Mouse (Mus musculus) gastrocnemius, adult 18-20 months (tissue): ENCODE data around the gene Lrrc20. TPM values are rescaled to one million over a fixed set of nuclear protein-coding genes. Genes with fewer than 3 reads are reported as not detected.
"Not testable (repeated sequence)": the region's sequence is repeated elsewhere in the genome, so short reads cannot be mapped to it uniquely, and the experiment has no call there.

Experiments
- DNase-seq: peaks from one replicate; pipeline ENCODE4 v3.0.0; 2021; ENCODE audit warnings: low spot score
- long read RNA-seq, 2 experiments: library from polyadenylated mRNA; stranded (forward); transcript quantifications; one replicate each; pipeline ENCODE4 v2.0.0; 2021
- total RNA-seq, 2 experiments: library from RNA; stranded (reverse); gene quantifications; 2 replicates each; pipeline ENCODE4 v1.2.3; 2021

The Lrrc20 gene
- 100 to 1,000 TPM; 161 to 167 TPM for total RNA-seq
- long read RNA-seq, experiment 1, transcript Lrrc20-201 (5 exons, 3,216 nt), result major isoform, 46 of 105 reads
- long read RNA-seq, experiment 1, partial matches to known transcripts, result 1 of 105 reads
- long read RNA-seq, experiment 1, other reads (novel, unspliced or antisense), result 58 of 105 reads
- long read RNA-seq, experiment 2, transcript Lrrc20-201 (5 exons, 3,216 nt), result major isoform, 34 of 84 reads
- long read RNA-seq, experiment 2, partial matches to known transcripts, result 48 of 84 reads
- long read RNA-seq, experiment 2, other reads (novel, unspliced or antisense), result 2 of 84 reads

- DNase-seq, result peak; percentile 95
These were observed at the start of gene Lrrc20 for GRCm38 (mm10) chr10:61475594-61476439. TSS of gene Lrrc20 (plus strand) at chr10:61475801.

DNA sequence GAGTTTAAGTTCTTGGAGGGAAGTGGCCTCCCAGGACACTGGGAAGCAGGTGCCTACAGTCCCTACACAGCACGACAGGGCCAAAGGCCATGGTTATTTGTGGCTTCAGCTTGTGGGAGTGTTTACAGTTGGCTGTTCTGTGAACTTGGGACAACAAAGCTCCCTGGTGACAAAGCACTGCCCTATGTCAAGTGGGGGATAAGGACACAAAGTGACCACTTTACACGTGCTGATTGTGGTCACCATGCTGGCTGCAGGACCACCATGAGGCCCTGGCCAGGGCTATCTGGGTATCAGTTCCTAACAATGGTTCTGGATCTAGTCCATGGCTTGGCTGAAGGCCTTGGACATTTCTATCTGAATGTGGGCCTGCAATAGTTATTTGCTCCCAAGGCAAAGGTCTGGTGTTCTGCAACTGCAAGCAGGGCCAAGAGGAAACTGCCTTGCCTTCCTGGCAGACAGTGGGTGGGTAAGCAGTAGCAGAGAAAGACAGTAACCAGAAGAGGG is 49.3 kb upstream of the Lrrc20 start:
- peak; percentile 52 for DNase-seq

- no peak for DNase-seq
These were observed 47.6 kb upstream of the Lrrc20 start for GRCm38 (mm10) chr10:61427951-61428350.

- peak; percentile 45 for DNase-seq
These were observed 47.2 kb upstream of the Lrrc20 start for GRCm38 (mm10) chr10:61428416-61428815.

GRCm38 (mm10) chr10:61429043-61429442 is 46.6 kb upstream of the Lrrc20 start:
- peak; percentile 59 for DNase-seq

DNA sequence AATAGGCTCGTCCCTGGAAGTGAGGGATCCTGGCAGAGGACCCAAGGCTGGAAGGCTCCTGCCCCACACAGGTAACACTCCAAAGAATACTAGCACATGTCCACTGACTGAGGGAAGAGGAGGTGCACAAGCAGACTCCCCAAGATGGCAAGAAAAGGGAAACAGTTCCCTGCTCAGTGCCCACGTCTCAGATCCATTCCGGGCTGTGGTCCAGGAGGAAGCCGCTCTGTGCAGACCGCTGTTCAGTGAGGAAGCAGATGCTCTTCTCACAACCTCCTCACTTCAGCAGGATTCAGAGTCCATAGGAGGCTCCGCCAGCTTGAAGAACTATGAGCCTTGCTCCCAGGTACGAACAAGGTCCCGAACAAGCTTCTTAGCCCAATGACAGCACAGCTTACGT is 44.2 kb upstream of the Lrrc20 start:
- DNase-seq, result no peak

DNA sequence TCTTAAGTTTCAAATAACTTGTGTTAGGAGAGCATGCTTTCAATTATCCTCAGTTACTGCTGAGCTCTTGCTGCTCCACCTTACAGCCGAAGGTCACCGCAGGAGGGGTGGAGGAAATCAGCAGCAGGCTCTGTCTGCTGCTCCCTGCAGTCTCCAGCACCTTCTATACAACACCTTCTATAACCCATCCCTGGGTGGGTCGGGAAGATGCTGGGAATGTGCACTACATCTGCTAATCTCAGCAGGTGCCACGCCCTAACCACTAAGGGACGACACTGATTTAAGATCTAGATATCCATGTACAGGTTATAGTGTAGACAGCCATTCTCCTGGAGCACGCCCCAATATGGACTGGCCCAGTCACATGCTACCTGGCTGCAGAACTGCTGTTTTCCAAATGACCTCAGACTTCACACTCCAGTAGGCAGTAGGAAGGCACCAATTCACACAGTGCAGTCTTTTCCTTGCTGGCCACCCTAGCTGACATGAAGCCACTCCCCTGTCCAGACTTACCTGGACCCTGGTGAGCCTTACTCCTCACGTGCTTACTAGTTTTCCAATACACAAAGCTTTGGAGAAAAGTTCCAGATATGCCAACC is 35.3 kb upstream of the Lrrc20 start:
- no peak for DNase-seq

- no peak for DNase-seq
These were observed 32.1 kb upstream of the Lrrc20 start for GRCm38 (mm10) chr10:61443456-61443855.

DNA sequence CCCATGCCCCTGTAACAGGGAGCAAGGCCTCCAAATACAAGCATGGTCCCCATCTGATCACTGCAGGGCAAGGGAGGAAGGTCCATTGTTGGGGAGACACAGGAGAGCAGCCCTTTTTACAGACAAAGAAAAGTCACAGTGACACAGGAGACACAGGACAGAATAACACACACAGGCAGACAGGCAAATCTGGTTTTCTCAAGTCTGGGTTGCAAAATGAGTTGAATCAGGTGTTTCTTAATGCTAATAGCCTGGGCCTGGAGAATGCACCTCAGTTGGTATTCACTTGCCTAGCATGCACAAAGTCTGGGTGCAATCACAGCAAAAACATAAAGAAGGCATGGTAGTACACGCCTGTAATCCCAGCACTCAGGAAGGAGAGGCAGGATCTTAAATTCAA is 31.7 kb upstream of the Lrrc20 start:
- no peak for DNase-seq

DNA sequence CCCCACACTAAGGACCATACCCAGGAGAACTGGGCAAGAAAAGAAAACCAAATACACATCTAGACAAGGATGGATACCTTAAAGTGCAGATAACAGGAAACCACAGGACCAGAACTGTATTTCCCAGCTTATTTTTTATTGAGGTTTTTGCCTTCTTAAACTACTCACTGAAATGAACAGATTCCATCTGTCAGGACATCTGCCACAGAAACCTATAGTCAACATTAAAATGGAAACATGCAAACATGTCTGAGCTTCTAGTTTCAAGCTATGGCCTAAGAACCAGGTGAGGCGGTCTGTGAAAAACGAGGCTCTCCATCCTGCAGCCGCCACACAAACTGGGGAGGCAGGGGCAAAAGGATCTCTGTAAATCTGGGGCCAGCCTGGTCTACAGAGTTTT is 30.6 kb upstream of the Lrrc20 start:
- no peak for DNase-seq

GRCm38 (mm10) chr10:61447581-61448353 is 27.8 kb upstream of the Lrrc20 start:
- no peak for DNase-seq

DNA sequence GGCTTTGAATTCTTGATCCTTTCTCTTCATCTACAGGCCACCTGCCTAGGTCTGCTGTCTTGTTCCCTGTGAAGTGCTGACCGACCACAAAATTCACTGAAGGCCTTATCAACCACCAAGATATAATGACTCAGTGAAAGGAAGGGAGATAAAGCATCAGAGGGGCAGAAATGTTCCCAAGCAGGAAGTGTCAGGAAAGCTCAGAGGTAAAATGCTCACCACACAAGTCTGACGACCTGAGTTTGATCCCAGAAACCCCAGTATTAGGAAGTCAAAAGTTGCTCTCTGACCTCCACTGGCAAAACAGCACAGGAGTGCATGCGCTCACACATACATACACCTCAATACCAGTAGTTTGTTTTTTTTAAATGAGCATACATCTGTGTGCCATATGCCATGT is 26.8 kb upstream of the Lrrc20 start:
- no peak for DNase-seq

GRCm38 (mm10) chr10:61451463-61451930 is 24.1 kb upstream of the Lrrc20 start:
- DNase-seq, result peak; percentile 51

DNA sequence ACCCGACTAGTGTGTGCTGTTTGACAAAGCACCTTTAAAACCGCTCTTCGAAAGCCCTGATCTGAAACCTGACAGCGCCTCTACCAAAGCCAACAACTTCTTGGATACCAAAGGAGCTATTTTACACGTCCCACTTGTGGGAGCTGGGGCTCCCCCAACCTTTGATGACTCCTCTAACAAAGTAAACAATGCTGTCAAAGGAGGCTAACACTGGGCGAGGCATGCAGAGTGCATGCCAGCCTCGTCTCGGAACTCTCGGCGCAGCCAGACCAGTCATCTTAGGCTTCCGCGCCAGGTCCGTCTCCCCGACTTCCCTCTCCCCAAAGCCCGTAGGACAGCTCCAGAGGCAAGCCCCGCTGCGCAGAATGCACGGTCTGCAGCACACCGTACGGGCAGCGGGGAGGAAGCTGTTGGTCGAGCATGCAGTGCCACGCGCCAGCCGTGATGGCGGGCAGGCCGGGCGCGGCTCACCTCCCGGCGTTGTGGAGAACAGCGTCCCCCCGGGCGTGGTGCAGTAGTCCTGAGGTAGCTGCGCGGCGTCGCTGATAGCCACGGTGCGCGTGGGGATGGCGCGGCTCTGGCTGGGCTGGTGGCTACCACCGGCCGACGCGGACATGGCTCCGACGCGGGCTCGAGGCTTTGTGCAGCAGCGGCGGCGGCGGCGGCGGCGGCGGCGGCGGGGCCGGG is 23.5 kb upstream of the Lrrc20 start:
- DNase-seq, result peak; percentile 36

DNA sequence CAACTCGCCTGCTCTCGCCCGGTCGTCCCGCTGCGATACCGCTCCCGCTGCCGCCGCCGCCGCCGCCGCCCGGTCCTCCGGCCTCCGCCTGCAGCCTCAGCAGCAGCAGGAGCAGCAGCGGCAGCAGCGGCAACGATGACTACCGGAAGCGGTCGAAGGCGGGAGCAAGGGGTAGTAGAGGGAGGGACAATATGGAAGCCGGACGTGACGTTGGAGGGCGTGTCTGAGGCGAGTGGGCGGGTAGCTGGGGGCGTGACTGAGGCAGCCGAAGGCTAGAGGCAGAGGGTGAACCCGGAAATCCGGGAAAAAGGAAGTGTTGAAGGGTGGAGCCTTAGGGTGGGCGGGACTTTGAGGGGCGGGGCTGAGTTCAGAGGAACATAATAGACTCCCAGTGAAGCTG is 23.0 kb upstream of the Lrrc20 start, which contains the start of gene Eif4ebp2:
Eif4ebp2 (minus strand) TSS at position 17 of the 400 bp plus-strand sequence.
- DNase-seq, result peak; percentile 100

- DNase-seq, result not testable (repeated sequence)
These were observed 22.4 kb upstream of the Lrrc20 start for GRCm38 (mm10) chr10:61453171-61453570.

GRCm38 (mm10) chr10:61457182-61457581 is 18.4 kb upstream of the Lrrc20 start:
- DNase-seq, result no peak

- DNase-seq, result peak; percentile 85
These were observed 10.6 kb upstream of the Lrrc20 start for GRCm38 (mm10) chr10:61465009-61465408.

- no peak for DNase-seq
These were observed 9.4 kb upstream of the Lrrc20 start for GRCm38 (mm10) chr10:61466242-61466641.

DNA sequence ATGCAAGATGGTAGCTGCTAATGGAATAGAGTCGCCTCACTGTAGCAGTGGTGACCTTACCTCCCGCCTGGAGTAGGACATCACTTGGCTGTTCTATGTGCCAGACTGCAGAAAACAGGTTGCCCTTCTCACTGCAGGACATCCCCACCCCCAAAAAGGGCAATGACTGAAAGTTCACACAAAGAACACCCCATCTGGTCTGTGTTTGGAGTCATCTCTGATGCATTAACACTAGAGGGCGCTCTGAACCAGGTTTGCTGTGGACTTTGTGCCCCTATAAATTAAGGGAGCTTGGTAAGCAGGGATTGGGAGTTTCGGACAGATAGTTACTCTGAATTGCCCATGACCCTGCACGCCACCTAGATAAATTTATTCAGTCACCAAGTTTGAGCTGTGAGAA is 8.7 kb upstream of the Lrrc20 start:
- peak; percentile 60 for DNase-seq
